Mouse (Mus musculus) layer of hippocampus, adult 9-11 months (tissue): ENCODE results near the gene Thra.

Source experiments
- DNase-seq: peaks from one replicate; pipeline ENCODE4 v3.0.0; 2022

Thra gene

DNA sequence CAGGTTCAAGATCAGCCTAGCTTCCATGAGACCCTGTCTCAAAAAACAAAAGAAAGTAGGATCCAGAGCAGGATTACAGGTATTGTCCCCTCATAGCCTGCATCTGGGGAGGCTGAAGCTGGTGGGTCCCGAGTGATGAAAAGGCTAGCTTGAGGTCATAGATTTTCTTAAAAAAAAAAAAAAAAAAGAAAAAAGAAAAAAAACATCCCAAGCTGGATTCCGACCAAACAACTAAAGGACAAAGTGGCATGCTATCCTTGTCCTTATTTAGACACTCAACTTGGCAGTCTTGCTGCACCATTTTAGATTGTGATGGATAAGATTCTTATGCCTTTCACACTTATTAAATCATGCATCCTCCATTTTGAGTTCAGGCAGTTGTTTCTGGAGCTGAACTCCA, 68.0 kb downstream of the Thra start:
- no peak for DNase-seq

DNA sequence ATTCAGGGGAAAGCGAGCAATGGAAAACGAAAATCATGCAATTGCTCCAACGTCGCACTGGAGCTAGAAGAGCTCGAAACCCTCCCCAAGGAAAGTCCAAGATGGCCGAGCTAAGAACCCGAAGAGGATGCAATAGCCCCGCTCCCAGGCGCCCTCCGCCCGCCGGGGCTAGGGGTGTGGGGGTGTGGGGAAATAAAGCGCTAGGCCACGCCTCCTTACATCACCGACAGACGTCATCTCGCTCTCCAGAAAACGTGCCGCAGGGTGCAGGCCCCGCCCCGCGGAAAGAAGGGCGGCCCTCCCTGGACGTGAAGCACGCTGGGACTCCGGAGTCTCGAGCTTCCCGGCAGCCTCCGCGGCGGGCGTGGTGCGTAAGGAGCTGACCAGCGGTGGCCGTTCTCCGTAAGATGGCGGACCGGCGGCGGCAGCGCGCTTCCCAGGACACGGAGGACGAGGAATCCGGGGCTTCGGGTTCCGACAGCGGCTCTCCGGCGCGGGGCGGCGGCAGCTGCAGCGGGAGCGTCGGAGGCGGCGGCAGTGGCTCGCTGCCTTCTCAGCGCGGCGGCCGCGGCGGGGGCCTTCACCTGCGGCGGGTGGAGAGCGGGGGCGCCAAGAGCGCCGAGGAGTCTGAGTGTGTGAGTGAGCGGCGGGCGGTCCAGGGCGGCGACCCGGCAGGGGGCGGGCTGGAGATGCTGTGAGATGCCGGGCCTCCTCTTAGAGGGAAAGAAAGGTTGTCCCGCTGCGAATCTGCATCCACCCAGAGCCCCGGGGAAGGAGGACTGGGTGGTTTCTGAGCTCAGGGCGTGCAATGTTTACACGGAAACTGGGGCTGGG, 69.2 kb downstream of the Thra start:
- DNase-seq: peak; percentile 99

DNA sequence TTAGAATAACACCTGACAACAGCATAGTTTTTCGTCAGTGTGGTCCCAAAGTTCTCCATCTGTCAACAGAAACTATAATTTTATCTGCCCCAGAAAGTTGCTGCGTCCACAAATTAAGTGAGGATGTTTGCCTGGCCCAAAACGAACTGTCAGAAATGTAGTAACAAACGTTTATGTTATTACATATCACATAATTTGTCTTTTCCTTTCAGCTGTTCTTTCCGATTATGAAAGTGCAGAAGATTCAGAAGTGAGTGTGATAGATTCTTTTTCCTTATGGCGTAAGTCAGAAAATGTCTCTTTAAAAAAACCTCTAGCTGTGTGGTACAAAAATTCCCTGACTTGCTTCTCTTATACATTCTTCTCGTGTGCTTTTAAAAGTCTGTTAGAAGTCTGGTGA, 70.2 kb downstream of the Thra start:
- DNase-seq: no peak

DNA sequence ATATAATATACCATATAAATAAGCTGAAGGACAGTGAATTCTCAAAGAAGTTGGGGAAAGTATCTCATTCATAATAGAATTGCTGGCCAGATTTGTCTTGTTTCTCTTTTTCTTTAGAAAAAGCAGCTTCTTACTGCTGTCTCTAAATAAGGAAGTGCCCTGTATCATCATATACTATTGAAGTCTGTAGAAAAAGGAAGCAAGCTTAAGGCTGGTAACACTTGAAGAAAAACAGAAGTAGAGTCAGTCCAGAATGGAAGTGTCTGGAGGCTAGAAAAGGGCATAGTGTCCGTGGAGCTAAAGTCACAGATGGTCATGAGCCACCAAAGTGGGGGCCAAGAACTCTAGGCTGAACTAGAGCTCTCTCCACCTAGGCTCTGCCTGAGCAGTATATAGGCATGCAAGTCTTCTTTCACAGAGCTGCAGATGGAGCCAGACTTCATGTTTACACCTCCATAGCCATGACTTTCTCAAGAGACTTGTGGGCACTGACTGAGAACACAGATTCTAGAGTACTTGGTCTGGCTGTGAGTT, 76.3 kb downstream of the Thra start:
- DNase-seq: no peak
